Mouse (Mus musculus) embryonic facial prominence, embryonic 10.5 days (tissue): ENCODE data around the gene Ewsr1. TPM values are rescaled to one million over a fixed set of nuclear protein-coding genes. Genes with fewer than 3 reads are reported as not detected.

Experiments
- DNase-seq: peaks from one replicate; pipeline ENCODE4 v3.0.0-alpha.2; 2017; ENCODE audit warnings: low spot score
- H3K27ac ChIP-seq: fragments of 300-500 bp; sonication (generic); replicated peaks from 2 replicates; pipeline ENCODE4 v1.5.1; 2016; ENCODE audit warnings: mild to moderate bottlenecking
- H3K27me3 ChIP-seq: fragments of 300-500 bp; sonication (generic); replicated peaks from 2 replicates; pipeline ENCODE4 v1.6.1; 2016; ENCODE audit warnings: low read depth, mild to moderate bottlenecking; ENCODE audit not compliant: poor library complexity, severe bottlenecking
- H3K36me3 ChIP-seq: fragments of 300-500 bp; sonication (generic); replicated peaks from 2 replicates; pipeline ENCODE4 v1.6.1; 2016; ENCODE audit warnings: mild to moderate bottlenecking, moderate library complexity
- H3K4me1 ChIP-seq: fragments of 300-500 bp; sonication (generic); 2 replicates; pipeline ENCODE4 v1.6.1; 2016
- H3K4me3 ChIP-seq: fragments of 300-500 bp; sonication (generic); 2 replicates; pipeline ENCODE4 v1.5.1; 2016; ENCODE audit warnings: mild to moderate bottlenecking, moderate library complexity
- H3K9me3 ChIP-seq: fragments of 300-500 bp; sonication (generic); 2 replicates; pipeline ENCODE4 v1.6.1; 2016; ENCODE audit warnings: mild to moderate bottlenecking
- WGBS: fragments of 180-500 bp; shearing (Covaris S2); methylation state at CpG from one replicate; pipeline ENCODE4 v1.1.7; 2016; 5-methylcytosine and 5-hydroxymethylcytosine counted together
- polyA plus RNA-seq: library from polyadenylated mRNA; unstranded; fragments of >200 nt; fragmentation: Nextera tagmentation; extraction: Ambion mirVana; gene quantifications from 2 replicates; pipeline ENCODE4 v1.2.1, GENCODE M21; 2016

Ewsr1 gene
- polyA plus RNA-seq, 1 experiment from 2014 or later = 969 TPM

DNA sequence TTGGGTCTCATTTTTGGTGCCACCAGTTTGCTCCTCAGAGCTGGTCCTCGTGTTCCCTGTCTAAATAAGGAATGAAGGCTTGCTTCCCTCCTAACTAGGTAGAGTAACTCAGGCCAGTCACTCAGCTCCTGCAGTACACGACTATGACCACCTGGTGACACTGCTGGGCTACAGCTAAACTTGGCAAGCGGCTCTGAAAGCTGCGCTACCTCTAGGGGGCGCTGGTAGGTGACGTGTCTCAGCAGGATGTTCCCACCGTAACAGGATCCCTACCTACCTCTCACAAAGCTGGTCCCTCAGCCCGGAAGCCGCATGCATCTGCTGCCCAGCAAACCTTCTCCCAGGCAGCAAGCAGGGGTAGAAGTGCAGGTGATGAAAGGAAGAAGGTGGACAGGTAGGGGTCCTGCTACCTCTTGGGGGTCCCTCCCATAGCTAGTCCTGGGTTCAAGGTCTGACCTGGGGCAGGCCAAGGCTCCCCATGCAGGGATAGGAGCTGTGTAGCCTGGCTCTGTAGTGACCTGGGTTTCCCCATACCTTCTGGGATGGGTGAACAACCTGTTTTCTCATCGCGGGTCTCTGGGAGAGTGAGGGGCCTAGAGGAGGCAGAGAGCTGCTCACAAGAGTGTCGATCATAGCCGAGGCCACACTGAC is 16.0 kb upstream of the Ewsr1 start:
- H3K4me1 ChIP-seq = peaks cover 5% of the 10 kb centered on the region; the same call in 1 of the 2 replicates
- peak overlapping the region; percentile 70 for H3K27ac ChIP-seq
- H3K9me3 ChIP-seq = no peaks in the 10 kb centered on the region
- DNase-seq = peak; percentile 89
- no peaks in the 10 kb centered on the region for H3K36me3 ChIP-seq
- WGBS = 28% methylated on average over 13 of the region's 13 CpGs
- H3K4me3 ChIP-seq = peak overlapping the region; percentile 28; the same call in 1 of the 2 replicates
- no peaks in the 10 kb centered on the region for H3K27me3 ChIP-seq

DNA sequence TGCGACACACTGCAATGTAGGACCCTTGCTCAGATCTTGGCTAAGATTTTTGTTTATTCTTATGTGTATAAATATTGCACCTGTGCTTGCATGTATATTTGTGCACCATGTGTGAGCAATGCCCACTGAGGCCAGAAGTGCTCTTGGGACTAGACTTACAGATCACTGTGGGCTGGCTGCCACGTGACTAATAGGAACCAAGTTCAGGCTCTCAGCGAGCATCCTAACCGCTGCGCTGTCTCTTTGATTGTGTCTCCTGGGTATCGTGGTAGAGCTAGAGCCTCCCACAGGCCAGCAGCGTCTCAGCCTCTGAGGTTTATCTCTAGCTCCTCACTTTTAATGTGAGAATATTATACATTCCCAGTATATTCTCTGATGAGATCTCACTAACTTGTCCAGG is 14.6 kb upstream of the Ewsr1 start:
- H3K36me3 ChIP-seq = peaks cover 2% of the 10 kb centered on the region; the same call in 1 of the 2 replicates
- H3K4me1 ChIP-seq = peaks cover 5% of the 10 kb centered on the region; the same call in 1 of the 2 replicates
- no peaks in the 10 kb centered on the region for H3K9me3 ChIP-seq
- H3K27ac ChIP-seq = no peak overlapping the region
- 84% methylated on average over 7 of the region's 7 CpGs for WGBS
- no peak for DNase-seq
- H3K27me3 ChIP-seq = no peaks in the 10 kb centered on the region
- H3K4me3 ChIP-seq = no peak overlapping the region

DNA sequence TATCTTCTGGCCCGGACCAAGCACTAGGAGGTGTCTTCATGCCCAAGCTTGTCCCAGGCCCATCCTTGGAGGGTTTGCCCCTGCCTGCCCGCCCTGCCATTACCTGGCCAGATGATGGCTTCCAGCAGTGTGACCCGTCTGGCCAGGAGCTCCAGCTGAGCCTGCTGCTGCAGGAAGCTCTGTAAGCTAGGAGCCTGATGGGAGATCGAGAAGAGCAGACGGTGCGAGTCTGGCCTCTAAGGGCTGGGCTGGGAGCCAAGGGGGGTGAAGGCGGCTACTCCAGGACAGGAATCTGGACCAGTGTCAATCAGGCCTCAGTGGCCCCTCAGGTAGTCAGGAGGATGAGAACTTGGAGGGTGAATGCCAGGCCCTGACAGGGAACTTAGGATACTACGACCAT is 10.4 kb upstream of the Ewsr1 start:
- no peaks in the 10 kb centered on the region for H3K27me3 ChIP-seq
- H3K4me1 ChIP-seq = no peaks in the 10 kb centered on the region
- no peak overlapping the region for H3K27ac ChIP-seq
- no peak overlapping the region for H3K4me3 ChIP-seq
- WGBS = 75% methylated on average over 8 of the region's 8 CpGs
- H3K36me3 ChIP-seq = peaks cover 19% of the 10 kb centered on the region
- no peak for DNase-seq
- no peaks in the 10 kb centered on the region for H3K9me3 ChIP-seq

DNA sequence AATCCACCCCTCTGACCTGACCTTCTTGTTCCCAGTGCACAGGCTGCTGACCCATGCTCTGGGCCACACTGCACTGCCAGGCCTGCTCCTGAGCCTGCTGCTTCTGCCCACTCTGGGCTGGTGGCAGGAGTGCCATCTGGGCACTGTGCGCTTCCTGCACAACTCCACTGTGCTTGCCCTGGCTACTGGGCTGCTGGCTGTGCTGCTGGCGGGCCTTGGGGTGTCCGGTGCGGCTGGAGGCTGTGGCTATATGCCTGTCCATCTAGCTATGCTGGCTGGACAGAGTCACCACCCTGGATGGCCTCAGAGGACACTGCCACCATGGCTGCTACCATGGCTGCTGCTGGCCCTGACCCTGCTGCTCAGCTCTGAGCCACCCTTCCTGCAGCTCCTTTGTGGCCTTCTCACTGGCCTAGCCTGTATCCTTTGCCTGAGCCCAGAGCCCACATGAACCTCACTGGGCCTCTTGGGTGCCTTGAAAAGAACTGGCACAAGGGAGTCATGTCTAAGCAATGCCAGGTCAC is 5.0 kb upstream of the Ewsr1 start:
- 95% methylated on average over 4 of the region's 4 CpGs for whole genome bisulfite sequencing
- Histone ChIP-seq H3K27ac (no peak overlapping the region), H3K36me3 (peaks cover 34% of the 10 kb centered on the region), H3K4me1 (peaks cover 21% of the 10 kb centered on the region), H3K27me3 (no peaks in the 10 kb centered on the region), H3K4me3 (no peak overlapping the region), H3K9me3 (no peaks in the 10 kb centered on the region)
- DNase-seq = no peak

DNA sequence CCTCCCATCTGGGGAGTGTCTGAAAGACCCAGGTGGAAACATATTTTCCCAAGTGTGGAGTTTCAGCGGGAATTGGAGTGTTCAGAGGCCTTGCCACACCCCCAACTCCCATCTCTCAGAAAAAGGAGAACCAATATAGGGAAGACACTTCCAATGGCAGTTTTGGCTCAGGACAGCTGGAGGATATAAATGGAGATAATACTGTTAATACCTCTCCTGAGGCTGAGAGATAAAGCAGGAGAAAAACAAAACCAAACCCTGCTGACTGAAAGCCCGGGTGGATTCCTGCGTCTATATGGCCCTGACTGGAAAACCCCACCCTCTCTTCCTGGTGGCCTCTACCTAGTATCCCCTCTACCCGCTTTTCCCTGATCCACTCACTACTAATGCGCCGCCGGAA is 3.3 kb upstream of the Ewsr1 start:
- peaks cover 23% of the 10 kb centered on the region for H3K4me1 ChIP-seq
- H3K27ac ChIP-seq = no peak overlapping the region
- H3K27me3 ChIP-seq = no peaks in the 10 kb centered on the region
- H3K4me3 ChIP-seq = no peak overlapping the region
- 91% methylated on average over 7 of the region's 7 CpGs for WGBS
- DNase-seq = no peak
- H3K9me3 ChIP-seq = no peaks in the 10 kb centered on the region
- H3K36me3 ChIP-seq = peaks cover 34% of the 10 kb centered on the region

DNA sequence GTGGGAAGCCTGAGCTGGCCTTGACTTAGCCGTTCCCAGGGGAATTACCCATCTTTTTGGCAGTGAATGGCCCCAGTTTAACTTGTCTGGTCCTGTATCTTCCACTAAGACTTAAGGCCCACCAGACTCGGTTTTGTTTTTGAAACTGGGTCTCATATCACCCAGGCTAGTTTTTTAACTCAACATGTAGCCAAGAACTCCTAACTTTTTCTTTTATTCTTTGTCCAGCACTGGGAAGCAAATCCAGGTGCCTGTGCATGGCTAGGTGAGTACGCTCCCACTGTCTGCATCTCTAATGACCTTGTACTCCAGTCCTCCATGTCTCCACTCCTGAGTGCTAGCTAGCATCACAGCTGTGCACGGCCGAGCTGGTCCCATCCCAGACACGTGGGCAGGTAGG is 2.6 kb upstream of the Ewsr1 start:
- H3K4me3 ChIP-seq = 0 out of 2 replicates have a peak overlapping the region, but pooled peaks have one; percentile 78
- DNase-seq = no peak

DNA sequence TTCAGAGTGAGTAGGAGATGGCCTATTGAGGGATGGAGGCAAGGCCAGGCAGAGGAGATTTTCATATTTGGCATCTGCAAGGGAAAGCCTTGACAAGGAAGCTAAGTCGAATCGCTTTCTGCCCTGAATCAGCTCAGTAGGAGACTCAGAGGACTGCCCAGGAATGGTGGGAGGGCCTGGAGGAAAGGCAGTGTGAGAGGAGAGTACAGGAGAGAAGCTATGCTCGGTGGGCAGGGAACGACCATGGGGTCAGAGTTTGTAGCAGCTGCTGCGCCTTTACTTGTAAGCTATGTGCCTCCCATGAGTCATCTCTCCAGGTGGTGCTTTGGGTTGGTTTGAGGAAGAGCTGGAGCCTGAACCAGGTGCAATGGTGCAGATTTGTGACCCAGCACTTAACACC is 1.7 kb upstream of the Ewsr1 start:
- no peak for DNase-seq
- Histone ChIP-seq H3K4me3 (peak overlapping the region; percentile 78), H3K27ac (peak overlapping the region; percentile 30; the same call in 1 of the 2 replicates), H3K36me3 (peaks cover 42% of the 10 kb centered on the region), H3K4me1 (peaks cover 39% of the 10 kb centered on the region), H3K9me3 (no peaks in the 10 kb centered on the region), H3K27me3 (no peaks in the 10 kb centered on the region)
- 46% methylated on average over 5 of the region's 5 CpGs for WGBS

More for the DNA sequence above, 2.6 kb upstream of the Ewsr1 start:
- no peaks in the 10 kb centered on the region for H3K27me3 ChIP-seq
- WGBS = 81% methylated on average over 6 of the region's 6 CpGs
- no peaks in the 10 kb centered on the region for H3K9me3 ChIP-seq
- H3K27ac ChIP-seq = no peak overlapping the region
- peaks cover 31% of the 10 kb centered on the region for H3K4me1 ChIP-seq
- peaks cover 37% of the 10 kb centered on the region for H3K36me3 ChIP-seq

DNA sequence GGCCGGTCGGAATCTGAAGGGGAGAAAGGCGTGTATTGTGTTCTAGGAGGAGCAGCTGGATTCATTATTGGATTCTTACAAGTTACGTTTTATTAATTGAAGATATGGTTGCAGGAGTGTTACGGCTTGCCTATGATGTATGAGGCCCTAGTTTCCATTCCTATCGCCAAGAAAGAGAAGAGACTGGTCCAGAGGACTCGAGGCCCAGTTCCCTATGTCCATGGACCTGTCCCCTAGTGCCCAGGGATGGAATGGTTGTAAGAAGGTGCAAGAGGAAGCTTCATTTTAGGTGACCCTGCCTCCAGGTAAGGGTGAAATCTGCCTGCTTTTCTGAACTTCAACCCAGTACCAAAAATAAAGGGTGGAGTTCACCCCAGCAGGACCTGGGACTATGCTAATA is 1.2 kb upstream of the Ewsr1 start:
- WGBS = 3% methylated on average over 7 of the region's 7 CpGs
- peaks cover 40% of the 10 kb centered on the region for H3K4me1 ChIP-seq
- peaks cover 42% of the 10 kb centered on the region for H3K36me3 ChIP-seq
- H3K27me3 ChIP-seq = no peaks in the 10 kb centered on the region
- peak overlapping the region; percentile 78 for H3K4me3 ChIP-seq
- H3K27ac ChIP-seq = peak overlapping the region; percentile 100
- H3K9me3 ChIP-seq = no peaks in the 10 kb centered on the region
- no peak for DNase-seq

DNA sequence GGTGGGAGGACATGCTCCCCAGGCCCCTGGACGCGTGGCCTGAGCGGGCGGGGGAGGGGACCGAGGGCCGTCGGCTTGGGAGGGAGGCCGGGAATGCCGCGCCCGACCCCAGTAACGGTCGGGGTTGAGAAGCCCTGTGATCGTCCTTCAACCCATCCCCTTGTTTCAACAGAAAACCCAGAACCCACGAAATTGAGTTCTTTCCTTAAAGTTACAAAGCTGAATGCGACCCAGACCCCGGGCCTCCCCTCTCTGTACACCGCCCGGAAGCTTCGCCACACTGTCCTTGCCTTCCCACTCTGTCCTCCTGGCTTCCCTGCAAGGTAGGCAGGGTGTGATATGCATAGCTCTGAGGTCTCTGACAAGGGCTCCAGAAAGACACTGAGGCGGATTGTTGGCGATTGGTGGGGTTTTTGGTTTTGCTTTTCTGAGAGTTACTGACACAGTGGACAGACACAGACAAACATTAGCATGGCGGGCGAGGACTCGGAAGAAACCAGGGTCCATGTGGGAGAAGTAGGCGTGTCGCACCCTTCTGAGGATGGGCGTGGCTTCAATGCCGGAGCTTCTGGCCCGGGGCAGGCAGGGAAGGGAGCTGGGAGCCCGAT is 614 bp upstream of the Ewsr1 start:
- WGBS = under 1% methylated on average over 31 of the region's 31 CpGs
- no peaks in the 10 kb centered on the region for H3K9me3 ChIP-seq
- H3K4me3 ChIP-seq = peak overlapping the region; percentile 78
- H3K27ac ChIP-seq = peak overlapping the region; percentile 100
- DNase-seq = peak; percentile 91
- no peaks in the 10 kb centered on the region for H3K27me3 ChIP-seq
- peaks cover 39% of the 10 kb centered on the region for H3K36me3 ChIP-seq
- peaks cover 40% of the 10 kb centered on the region for H3K4me1 ChIP-seq

DNA sequence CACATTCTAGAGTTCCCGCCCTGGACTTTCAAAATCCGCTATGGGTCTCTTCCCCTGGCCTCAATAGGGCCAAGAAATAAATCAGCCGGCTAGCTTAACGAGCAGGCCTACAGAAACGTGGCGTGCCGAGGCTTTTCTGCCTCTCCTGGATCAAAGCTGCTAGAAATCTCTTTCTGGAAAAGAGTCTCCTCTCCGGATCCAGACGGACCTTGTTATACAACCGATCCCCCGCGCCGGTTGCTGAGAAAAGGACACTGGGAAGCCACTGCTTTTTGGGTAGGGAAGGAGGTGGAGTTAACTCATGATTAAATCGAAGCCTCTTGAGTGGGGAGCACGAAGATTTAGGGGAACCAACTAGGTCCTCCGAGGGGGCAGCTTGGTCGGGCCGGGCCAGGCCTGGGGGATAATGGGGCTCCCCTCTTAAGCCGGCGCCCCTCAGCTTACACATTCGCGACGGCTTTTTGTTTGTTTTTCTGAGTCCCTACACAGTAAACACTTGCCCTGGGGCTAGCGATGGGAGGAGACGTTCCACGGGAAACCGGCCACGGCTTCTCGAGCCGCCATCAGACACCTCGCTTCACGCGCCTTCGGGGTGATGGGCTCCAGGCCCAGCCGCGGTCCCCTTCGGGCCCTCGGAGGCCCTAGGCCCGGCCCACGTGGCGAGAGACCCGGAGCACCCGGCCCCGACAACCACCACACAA is 881 bp downstream of the Ewsr1 start:
- Histone ChIP-seq H3K4me3 (peak overlapping the region; percentile 78), H3K36me3 (peaks cover 37% of the 10 kb centered on the region), H3K27ac (peak overlapping the region; percentile 100), H3K27me3 (no peaks in the 10 kb centered on the region), H3K9me3 (no peaks in the 10 kb centered on the region), H3K4me1 (peaks cover 40% of the 10 kb centered on the region)
- peak; percentile 55 for DNase-seq
- WGBS = under 1% methylated on average over 44 of the region's 44 CpGs

DNA sequence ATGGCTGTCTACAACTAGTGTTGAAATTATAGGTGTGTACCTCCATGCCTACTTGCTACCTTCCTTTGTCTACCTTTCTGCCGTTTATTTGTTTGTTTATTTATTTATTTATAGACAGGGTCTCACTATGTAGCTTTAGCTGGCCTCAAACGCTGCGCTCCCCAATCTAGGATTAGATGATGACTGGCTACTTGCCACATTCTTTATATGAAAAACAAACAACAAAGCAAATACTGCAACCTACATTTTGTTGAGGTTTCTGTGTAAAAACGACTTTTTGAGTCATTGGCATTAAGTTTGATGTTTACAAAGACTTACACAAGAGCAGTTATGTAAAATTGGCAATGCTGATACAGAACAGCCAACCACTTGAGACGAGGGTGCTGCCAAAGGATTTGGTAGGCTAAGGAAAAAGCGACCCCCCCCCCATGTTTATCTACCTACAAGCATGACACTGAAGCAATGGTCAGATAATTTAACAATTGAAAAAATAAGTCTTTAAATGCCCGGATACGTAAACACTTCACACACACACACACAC is 2.5 kb downstream of the Ewsr1 start:
- H3K9me3 ChIP-seq = no peaks in the 10 kb centered on the region
- peaks cover 38% of the 10 kb centered on the region for H3K4me1 ChIP-seq
- no peak for DNase-seq
- H3K4me3 ChIP-seq = peak overlapping the region; percentile 78
- peaks cover 49% of the 10 kb centered on the region for H3K36me3 ChIP-seq
- H3K27me3 ChIP-seq = no peaks in the 10 kb centered on the region
- H3K27ac ChIP-seq = no peak overlapping the region
- 81% methylated on average over 8 of the region's 8 CpGs for WGBS

DNA sequence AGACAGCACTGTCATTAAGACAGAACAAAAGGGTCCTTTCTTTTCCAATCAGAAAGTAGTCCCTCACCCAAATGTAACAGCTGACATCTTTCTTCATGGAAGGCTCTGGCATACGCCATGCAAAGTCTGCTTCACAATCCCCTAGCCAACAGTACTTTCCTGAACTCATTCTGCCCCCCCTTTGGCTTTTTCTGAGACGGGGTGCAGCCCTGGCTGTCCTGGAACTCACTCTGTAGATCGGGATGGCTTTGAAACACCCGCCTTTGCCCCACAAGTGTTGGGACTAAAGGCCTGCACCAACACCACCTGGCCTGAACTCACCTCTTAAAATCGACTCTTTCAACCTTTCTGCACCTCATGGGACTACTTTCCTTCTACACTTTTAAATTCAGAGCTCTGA is 3.2 kb downstream of the Ewsr1 start:
- no peak for DNase-seq
- H3K27ac ChIP-seq = no peak overlapping the region
- peak overlapping the region; percentile 78 for H3K4me3 ChIP-seq
- H3K9me3 ChIP-seq = no peaks in the 10 kb centered on the region
- H3K27me3 ChIP-seq = no peaks in the 10 kb centered on the region
- peaks cover 31% of the 10 kb centered on the region for H3K4me1 ChIP-seq
- peaks cover 55% of the 10 kb centered on the region for H3K36me3 ChIP-seq
- 80% methylated on average over 5 of the region's 5 CpGs for WGBS
